Mouse (Mus musculus) C2C12 (cell line): ENCODE results near the gene Sco1.
"Not testable (repeated sequence)": the region's sequence is repeated elsewhere in the genome, so short reads cannot be mapped to it uniquely, and the experiment has no call there.

ENCODE experiments used
- CEBPB ChIP-seq: IDR thresholded peaks from one replicate; pipeline ENCODE4 v1.6.1; 2011; ENCODE audit warnings: low read depth, mild to moderate bottlenecking, control low read depth, moderate library complexity
- CTCF ChIP-seq: IDR thresholded peaks from one replicate; pipeline ENCODE4 v1.5.1; 2011; ENCODE audit not compliant: control insufficient read depth, insufficient read depth, insufficient read length
- FOSL1 ChIP-seq: IDR thresholded peaks from one replicate; pipeline ENCODE4 v1.8.0; 2011; ENCODE audit warnings: mild to moderate bottlenecking, low read length; ENCODE audit not compliant: poor library complexity, insufficient read depth, severe bottlenecking
- MAX ChIP-seq: IDR thresholded peaks from one replicate; pipeline ENCODE4 v1.6.1; 2011; ENCODE audit warnings: mild to moderate bottlenecking, control low read depth
- MYOG ChIP-seq: IDR thresholded peaks from one replicate; pipeline ENCODE4 v1.6.1; 2011; ENCODE audit not compliant: control insufficient read depth, insufficient read length; ENCODE audit errors: extremely low read depth
- USF1 ChIP-seq: IDR thresholded peaks from one replicate; pipeline ENCODE4 v1.6.1; 2011; ENCODE audit warnings: low read depth, mild to moderate bottlenecking, control low read depth, moderate library complexity

DNA sequence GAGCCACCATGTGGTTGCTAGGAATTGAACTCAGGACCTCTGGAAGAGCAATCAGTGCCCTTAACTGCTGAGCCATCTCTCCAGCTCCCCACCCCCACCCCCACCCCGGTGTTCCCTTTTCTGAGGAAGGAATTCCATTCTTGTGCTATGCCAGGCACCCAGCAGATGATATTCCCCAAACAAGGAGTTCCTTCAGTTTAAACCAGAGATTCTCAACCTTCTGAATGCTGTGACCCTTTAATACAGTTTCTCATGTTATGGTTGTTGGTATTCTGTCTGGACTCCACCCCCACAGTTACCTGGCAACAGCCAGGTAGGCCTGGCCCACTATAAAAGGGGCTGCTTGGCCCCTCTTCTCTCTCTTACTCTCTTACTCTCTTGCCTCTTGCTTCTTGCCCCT is 29.3 kb upstream of the Sco1 start:
- not testable (repeated sequence) for TF ChIP-seq MYOG, CTCF, MAX, USF1, CEBPB, FOSL1
